In genomic region chr5:122676002-122676401, GRCm38 (mm10) we compare ENCODE assay signal across 19 mouse cellular contexts. TPM values are rescaled to one million over a fixed set of nuclear protein-coding genes. Genes with fewer than 3 reads are reported as not detected.
"Had no signal": no experiment of that assay in that cellular context is flagged by ENCODE, and none has a peak within 500 bp of the region (broad histone marks: within the 10 kb centered on the region; RNA-seq: fewer than 3 reads in every experiment).

No protein-coding gene starts in this region.

- ATAC-seq: hindbrain, embryonic 16.5 days; intestine, postnatal 0 days; liver, embryonic 12.5 days; midbrain, embryonic 13.5 days; midbrain, embryonic 16.5 days had no signal

- H3K4me3 ChIP-seq: limb, embryonic 10.5 days; limb, embryonic 13.5 days; liver, embryonic 12.5 days; liver, embryonic 15.5 days; midbrain, embryonic 10.5 days; midbrain, embryonic 13.5 days; myocyte; neural tube, embryonic 13.5 days had no signal

- DNase-seq: kidney, adult 2 months; liver; lung, adult 2 months; retina, postnatal 1 day; right cerebral cortex, postnatal 25 days; spleen, adult 18-20 months; thymus, postnatal 25 days had no signal

- H3K9me3 ChIP-seq: limb, embryonic 10.5 days; limb, embryonic 13.5 days; liver, embryonic 12.5 days; liver, embryonic 15.5 days; midbrain, embryonic 10.5 days; midbrain, embryonic 13.5 days; neural tube, embryonic 13.5 days had no signal

- H3K4me1 ChIP-seq: limb, embryonic 10.5 days; limb, embryonic 13.5 days; midbrain, embryonic 10.5 days; midbrain, embryonic 13.5 days had no signal

- H3K27ac ChIP-seq: limb, embryonic 10.5 days; limb, embryonic 13.5 days; liver, embryonic 12.5 days; liver, embryonic 15.5 days; macrophage; midbrain, embryonic 10.5 days; midbrain, embryonic 13.5 days; neural tube, embryonic 13.5 days had no signal

- H3K36me3 ChIP-seq: limb, embryonic 10.5 days; limb, embryonic 13.5 days; liver, embryonic 12.5 days; liver, embryonic 15.5 days; midbrain, embryonic 10.5 days; midbrain, embryonic 13.5 days; neural tube, embryonic 13.5 days had no signal

- H3K27me3 ChIP-seq: limb, embryonic 13.5 days; liver, embryonic 12.5 days; liver, embryonic 15.5 days; midbrain, embryonic 13.5 days; neural tube, embryonic 13.5 days had no signal

- H3K4me2 ChIP-seq: limb, embryonic 13.5 days; liver, embryonic 12.5 days; liver, embryonic 15.5 days; midbrain, embryonic 13.5 days; neural tube, embryonic 13.5 days had no signal

- H3K9ac ChIP-seq: limb, embryonic 13.5 days; liver, embryonic 12.5 days; liver, embryonic 15.5 days; midbrain, embryonic 13.5 days; neural tube, embryonic 13.5 days had no signal

RNA-seq across cellular contexts. Expression of gene P2rx7, which starts 32.3 kb away (rescaled TPM):
- polyA plus RNA-seq: limb, embryonic 10.5 days had no signal
